Comparison of ENCODE assay signal across 8 mouse cellular contexts in genomic region chr3:126596086-126596485, GRCm38 (mm10). TPM values are rescaled to one million over a fixed set of nuclear protein-coding genes. Genes with fewer than 3 reads are reported as not detected.
DNase-seq lines count a peak whose midpoint lies in the region; ATAC-seq and TF ChIP-seq lines count a peak whose summit lies in the region.

TSS of gene Camk2d (plus strand) at chr3:126596302.

- peaks cover 29% of the 10 kb centered on the region for H3K9me3 ChIP-seq in G1E (replicated peaks)
- H3K9me3 ChIP-seq in forebrain, embryonic 16.5 days (ENCODE audit: control insufficient read depth, low read length) = no peaks in the 10 kb centered on the region
- H3K9me3 ChIP-seq in liver, postnatal 0 days (ENCODE audit: low read length) = no peaks in the 10 kb centered on the region
- H3K9me3 ChIP-seq in neural tube, embryonic 13.5 days = no peaks in the 10 kb centered on the region

- TF ChIP-seq POLR2A in cerebellum, adult 2 months (IDR thresholded peaks at IDR 0.05; ENCODE audit: borderline replicate concordance, insufficient read depth, low read length) = peak; percentile 79; the same call in 1 of the 2 replicates

- no peak for DNase-seq in G1E (ENCODE audit: low spot score)
- peak; percentile 96 to 97 for DNase-seq in cerebellum, adult 2 months
- peak; percentile 96 for DNase-seq in heart, postnatal 25 days (ENCODE audit: low spot score)
- peak; percentile 97 for DNase-seq in layer of hippocampus, adult 11-12 months (ENCODE audit: low spot score)
- DNase-seq in liver, postnatal 0 days = peak; percentile 95
- peak; percentile 88 for DNase-seq in telencephalon, adult 2 months (ENCODE audit: low read depth, low spot score)

- TF ChIP-seq CTCF in G1E (IDR thresholded peaks at IDR 0.05; ENCODE audit: low read depth, low read length) = no peak
- no peak for TF ChIP-seq CTCF in cerebellum, adult 2 months (IDR thresholded peaks at IDR 0.05; ENCODE audit: borderline replicate concordance, insufficient read depth, low read depth, low read length)
- no peak for TF ChIP-seq CTCF in liver, postnatal 0 days (IDR thresholded peaks at IDR 0.05; ENCODE audit: low read depth)

- peak within 1 kb of the TSS; percentile 35; the same call in 1 of the 2 replicates for H3K4me3 ChIP-seq in G1E (ENCODE audit: low read depth, low read length)
- peak within 1 kb of the TSS; percentile 97 for H3K4me3 ChIP-seq in cerebellum, adult 2 months (replicated peaks; ENCODE audit: insufficient read depth, low read depth, low read length)
- peak within 1 kb of the TSS; percentile 74 for H3K4me3 ChIP-seq in forebrain, embryonic 16.5 days (replicated peaks; ENCODE audit: low read length)
- H3K4me3 ChIP-seq in liver, postnatal 0 days (ENCODE audit: low read depth, low read length) = peak within 1 kb of the TSS; percentile 73
- peak within 1 kb of the TSS; percentile 88 for H3K4me3 ChIP-seq in neural tube, embryonic 13.5 days

- peak; percentile 77; the same call in 1 of the 2 replicates for TF ChIP-seq EP300 in liver, postnatal 0 days (IDR thresholded peaks at IDR 0.05; ENCODE audit: low read depth)

- peak within 1 kb of the TSS; percentile 78 for H3K9ac ChIP-seq in forebrain, embryonic 16.5 days (replicated peaks; ENCODE audit: low read depth, low read length)
- peak within 1 kb of the TSS; percentile 74 for H3K9ac ChIP-seq in liver, postnatal 0 days (replicated peaks)
- peak within 1 kb of the TSS; percentile 93 for H3K9ac ChIP-seq in neural tube, embryonic 13.5 days

- peak within 1 kb of the TSS; percentile 67 for H3K4me2 ChIP-seq in forebrain, embryonic 16.5 days (ENCODE audit: low read length)
- H3K4me2 ChIP-seq in liver, postnatal 0 days (ENCODE audit: low read depth, low read length) = peak within 1 kb of the TSS; percentile 87
- peak within 1 kb of the TSS; percentile 68 for H3K4me2 ChIP-seq in neural tube, embryonic 13.5 days

- no peak for ATAC-seq in G1E (ENCODE audit: extremely low read depth, insufficient number of reproducible peaks, low FRiP score, poor library complexity, severe bottlenecking)
- ATAC-seq in forebrain, embryonic 16.5 days = peak; percentile 88
- ATAC-seq in liver, postnatal 0 days = peak; percentile 91
- peak; percentile 94 for ATAC-seq in neural tube, embryonic 13.5 days (ENCODE audit: low read depth)

- intact Hi-C loops in heart, postnatal 25 days (cut with DNase I) = loop anchor here (1.0 to 5.0 kb wide), 4 partner anchors 36 to 175 kb away; no protein-coding TSS in a partner anchor

- 1% methylated on average over 16 of the region's 16 CpGs for WGBS in cerebellum, adult 2 months
- under 1% methylated on average over 16 of the region's 16 CpGs for WGBS in forebrain, embryonic 16.5 days
- WGBS in liver, postnatal 0 days (ENCODE audit: insufficient replicate concordance) = 0% methylated on average over 16 of the region's 16 CpGs
- under 1% methylated on average over 16 of the region's 16 CpGs for WGBS in neural tube, embryonic 13.5 days

- H3K36me3 ChIP-seq in G1E (replicated peaks) = no peaks in the 10 kb centered on the region
- no peaks in the 10 kb centered on the region for H3K36me3 ChIP-seq in forebrain, embryonic 16.5 days (ENCODE audit: control insufficient read depth, insufficient read depth)
- H3K36me3 ChIP-seq in liver, postnatal 0 days (replicated peaks; ENCODE audit: insufficient read depth, low read length) = 0 out of 2 replicates have a peak, but pooled peaks cover 3% of the 10 kb centered on the region
- H3K36me3 ChIP-seq in neural tube, embryonic 13.5 days = no peaks in the 10 kb centered on the region

- no peaks in the 10 kb centered on the region for H3K27me3 ChIP-seq in G1E (ENCODE audit: insufficient read depth, low read length)
- no peaks in the 10 kb centered on the region for H3K27me3 ChIP-seq in cerebellum, adult 2 months (ENCODE audit: control insufficient read depth, insufficient read depth, low read length)
- H3K27me3 ChIP-seq in forebrain, embryonic 16.5 days (replicated peaks; ENCODE audit: control insufficient read depth, insufficient read depth, low read length) = no peaks in the 10 kb centered on the region
- H3K27me3 ChIP-seq in liver, postnatal 0 days (ENCODE audit: insufficient read depth, low read length) = no peaks in the 10 kb centered on the region
- H3K27me3 ChIP-seq in neural tube, embryonic 13.5 days = no peaks in the 10 kb centered on the region; the same call in 1 of the 2 replicates

- H3K4me1 ChIP-seq in G1E (ENCODE audit: insufficient read depth, low read depth, low read length) = no peaks in the 10 kb centered on the region
- no peaks in the 10 kb centered on the region; the same call in none of the 2 replicates for H3K4me1 ChIP-seq in cerebellum, adult 2 months (ENCODE audit: control insufficient read depth, insufficient read depth, low read length)
- peaks cover 6% of the 10 kb centered on the region for H3K4me1 ChIP-seq in forebrain, embryonic 16.5 days (replicated peaks; ENCODE audit: control insufficient read depth, insufficient read depth, low read length)
- H3K4me1 ChIP-seq in liver, postnatal 0 days (ENCODE audit: insufficient read depth) = peaks cover 4% of the 10 kb centered on the region
- H3K4me1 ChIP-seq in neural tube, embryonic 13.5 days (replicated peaks) = peaks cover 27% of the 10 kb centered on the region

- peak within 1 kb of the TSS; percentile 95 for H3K27ac ChIP-seq in cerebellum, adult 2 months (ENCODE audit: insufficient read depth, low read length)
- H3K27ac ChIP-seq in forebrain, embryonic 16.5 days (ENCODE audit: low read length) = peak within 1 kb of the TSS; percentile 91
- H3K27ac ChIP-seq in liver, postnatal 0 days (ENCODE audit: low read depth) = peak within 1 kb of the TSS; percentile 97
- peak within 1 kb of the TSS; percentile 98 for H3K27ac ChIP-seq in neural tube, embryonic 13.5 days (replicated peaks)

RNA-seq across cellular contexts. Expression of gene Camk2d, which starts in this region (rescaled TPM):
- total RNA-seq in G1E (2014; fragmentation: Nextera tagmentation) (not detected in 2 replicates), G1E (2017) (0.12 and 0.55 TPM in 2 replicates)
- 0.02 TPM in 1 of 2 replicates, not detected in the other for polyA plus RNA-seq in G1E (2012)
- polyA plus RNA-seq in cerebellum, adult 2 months (2012; rRNA removed) = 162 and 183 TPM in 2 replicates
- 30.2 and 40.6 TPM in 2 replicates for polyA plus RNA-seq in forebrain, embryonic 16.5 days (2015; fragmentation: Nextera tagmentation; extraction: Ambion mirVana)
- 100 to 1,000 TPM; 150 to 154 TPM for total RNA-seq in heart, postnatal 25 days (2021)
- 6.9 and 7.4 TPM in 2 replicates for polyA plus RNA-seq in liver, postnatal 0 days (2015; fragmentation: Nextera tagmentation; extraction: Ambion mirVana)
- polyA plus RNA-seq in neural tube, embryonic 13.5 days (2015; fragmentation: Nextera tagmentation; extraction: Ambion mirVana) = 60.4 and 66.7 TPM in 2 replicates

Comparison
In these comparisons a context has a peak if more than half of its experiments do, and no peak if none do; other contexts are left out.
1. RNA of gene Camk2d (total RNA-seq): 150 to 154 TPM in heart, postnatal 25 days; 0.12 to 0.55 TPM in G1E; every median in the first group is over 10 times any median in the second.
2. H3K4me3 ChIP-seq: peak in every context shown above with its lines; median percentile 97 in cerebellum, adult 2 months; 88 in neural tube, embryonic 13.5 days; 74 in forebrain, embryonic 16.5 days; 73 in liver, postnatal 0 days; 35 in G1E.
3. Peak in every context shown above with its lines, with median percentiles within 50 percentile points of each other: H3K27ac ChIP-seq, H3K4me2 ChIP-seq and H3K9ac ChIP-seq.